Mouse (Mus musculus) B cell, adult 2 months (primary cell): Measurements from ENCODE around the gene Ciz1.

Experiments
- DNase-seq, 2 experiments: peaks; one replicate each; pipeline ENCODE4 v3.0.0; 2022

Gene Ciz1

DNA sequence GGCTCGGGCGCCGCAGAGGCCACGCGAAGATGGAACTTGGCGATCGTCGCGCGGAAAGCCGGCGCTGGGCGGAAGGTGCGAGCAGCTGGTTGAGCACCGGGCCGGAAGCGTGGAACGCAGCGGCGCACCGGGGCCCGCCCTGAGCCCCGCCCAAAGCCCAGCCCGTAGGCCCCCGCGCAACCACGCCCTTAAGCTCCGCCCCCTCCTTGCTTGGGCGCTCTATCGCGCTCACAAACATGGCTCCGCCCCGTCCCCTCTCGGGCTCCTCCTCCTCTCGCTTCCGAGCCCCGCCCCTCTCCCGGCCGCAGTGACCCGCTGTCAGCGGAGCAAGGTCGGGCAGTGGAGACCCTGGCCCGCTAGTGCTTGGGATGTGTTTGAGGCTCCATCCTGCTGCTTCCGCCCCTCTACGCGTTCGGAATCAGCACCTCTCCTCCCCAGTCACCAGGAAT is 29.7 kb downstream of the Ciz1 start, which contains the start of gene 1110008P14Rik:
Gene 1110008P14Rik, minus strand, starts transcription at position 164 of the 449 bp plus-strand sequence.
- DNase-seq: peak; percentile 97

DNA sequence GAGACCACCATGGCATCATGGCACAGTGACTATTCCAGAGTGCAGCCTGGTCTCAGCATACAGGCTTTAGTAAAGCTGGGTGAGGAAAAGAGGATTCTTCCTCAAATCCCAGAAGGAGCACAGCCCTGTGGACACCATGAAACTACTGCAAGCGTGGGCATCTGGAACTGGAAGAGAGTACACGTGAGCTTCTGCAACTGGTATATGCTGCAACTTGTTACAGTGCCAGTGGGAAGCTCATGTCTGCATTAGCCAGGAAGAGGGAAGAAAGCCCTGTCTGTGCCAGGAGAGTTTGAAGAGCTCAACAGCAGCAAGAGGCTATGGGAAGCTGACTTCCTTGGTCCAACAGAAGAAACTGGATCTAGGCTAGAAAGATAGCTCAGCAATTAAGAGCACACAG is 30.6 kb downstream of the Ciz1 start:
- no peak for DNase-seq

DNA sequence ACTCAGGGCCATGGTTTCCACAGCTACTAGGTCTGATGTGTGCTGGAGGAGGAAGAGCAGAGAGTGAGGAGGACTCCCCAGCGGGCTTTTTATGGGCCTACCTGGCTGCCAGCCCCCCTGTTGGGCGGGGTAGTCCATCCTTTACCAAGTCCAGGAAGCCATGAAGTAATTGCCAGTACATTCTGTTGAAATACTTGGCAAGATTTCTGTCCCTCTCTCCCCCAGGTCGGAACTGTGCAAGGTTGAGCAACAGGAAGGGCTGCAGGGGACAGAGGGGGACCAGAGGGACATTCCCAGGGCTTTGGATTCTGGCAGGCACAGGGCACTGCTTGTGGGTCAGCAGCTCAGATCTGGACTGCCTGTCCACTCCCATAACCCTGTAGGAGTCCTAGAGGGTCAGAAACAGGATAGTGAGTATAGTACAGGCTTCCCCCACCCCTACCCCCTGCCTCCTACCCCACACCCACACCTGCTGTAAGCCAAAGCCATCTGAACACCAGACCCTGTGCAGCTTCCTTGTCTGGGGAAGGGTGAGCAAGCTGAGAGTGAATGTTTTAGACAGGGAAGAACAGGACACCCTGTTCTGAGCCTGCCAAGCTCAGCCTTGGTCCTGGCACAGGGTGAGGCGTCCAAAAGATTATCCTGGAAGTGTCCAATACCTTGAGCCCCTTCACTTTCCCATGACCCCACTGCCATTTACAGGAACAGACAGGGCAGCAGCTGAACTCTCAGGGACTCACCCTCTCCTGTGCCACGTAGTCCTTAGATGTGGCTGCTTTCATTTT is 35.8 kb downstream of the Ciz1 start, which contains the start of gene Lcn2:
Gene Lcn2, minus strand, starts transcription at position 547 of the 785 bp plus-strand sequence.
- no peak for DNase-seq

- DNase-seq: no peak
These were observed 37.0 kb downstream of the Ciz1 start for GRCm38 (mm10) chr2:32389157-32389556.

- DNase-seq: no peak
These were observed 38.7 kb downstream of the Ciz1 start for GRCm38 (mm10) chr2:32390871-32391270.

- no peak for DNase-seq
These were observed 39.9 kb downstream of the Ciz1 start for GRCm38 (mm10) chr2:32392063-32392462.

DNA sequence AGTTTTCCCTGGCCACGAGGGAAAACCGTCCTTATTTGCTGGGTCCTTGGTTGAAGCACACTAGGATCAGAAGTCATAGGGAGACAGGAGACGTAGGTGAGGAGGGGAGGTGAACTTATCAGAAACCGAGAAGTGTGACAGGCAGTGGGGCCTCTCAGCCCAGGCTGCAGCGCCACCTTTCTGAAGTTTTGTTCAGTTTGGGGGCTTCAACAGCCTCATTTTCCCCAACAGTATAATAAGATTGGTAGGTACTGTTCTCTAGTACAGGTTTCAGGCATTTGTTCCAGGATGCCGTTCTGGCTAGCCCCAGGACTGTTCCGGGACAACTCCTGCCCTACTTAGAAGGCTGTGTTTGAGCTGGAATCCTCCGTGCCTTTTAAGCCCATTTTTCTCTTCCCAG is 42.8 kb downstream of the Ciz1 start:
- peak; percentile 35 to 53 for DNase-seq

- DNase-seq: peak; percentile 94 to 96
These were observed 43.4 kb downstream of the Ciz1 start, which contains the start of gene Ptges2 for GRCm38 (mm10) chr2:32395484-32395945. Gene Ptges2, plus strand, starts transcription at chr2:32395896.

GRCm38 (mm10) chr2:32395946-32396621 is 44.0 kb downstream of the Ciz1 start:
- peak; percentile 85 to 88 for DNase-seq

DNA sequence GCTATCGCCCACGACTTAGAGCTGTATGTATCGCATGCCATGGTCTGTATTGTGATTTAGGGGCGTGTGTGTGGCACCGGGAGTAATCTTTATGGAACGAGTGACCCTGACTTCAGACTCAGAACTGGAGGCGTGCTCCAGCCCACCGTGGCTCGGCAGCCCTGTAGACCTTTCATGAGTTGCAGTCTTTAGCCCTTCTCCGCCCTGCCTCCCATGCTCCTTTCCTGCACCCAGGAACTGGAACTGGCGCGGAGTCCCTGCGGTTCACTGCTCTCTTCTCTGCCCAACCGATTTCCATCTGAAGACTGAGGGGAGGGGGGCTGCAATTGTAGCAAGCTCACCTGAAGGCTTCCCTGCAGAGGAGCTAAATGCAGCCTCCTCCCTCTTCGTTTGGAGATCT is 44.6 kb downstream of the Ciz1 start:
- no peak for DNase-seq

DNA sequence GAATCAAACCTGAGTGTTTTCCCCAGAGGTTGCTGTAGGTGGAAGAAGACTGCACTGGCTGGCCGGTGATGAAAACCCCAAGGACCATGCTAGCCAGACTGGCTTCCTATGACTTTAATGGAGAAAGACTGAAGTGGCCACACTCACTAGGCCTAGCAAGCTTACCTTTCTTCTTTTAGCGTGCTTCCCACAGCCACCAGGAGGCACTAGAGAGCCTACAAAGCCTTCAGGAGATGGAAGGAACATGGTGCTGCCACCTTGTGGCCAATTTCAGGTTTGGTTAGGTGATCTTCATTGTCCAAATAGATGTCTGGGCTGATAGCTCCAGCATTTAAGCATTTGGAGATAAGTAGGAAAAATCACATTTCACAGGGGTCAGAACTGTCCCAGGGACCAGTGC is 52.5 kb downstream of the Ciz1 start:
- DNase-seq: peak; percentile 97

GRCm38 (mm10) chr2:32407144-32407824 is 55.2 kb downstream of the Ciz1 start:
- no peak for DNase-seq

- DNase-seq: no peak
These were observed 56.6 kb downstream of the Ciz1 start for GRCm38 (mm10) chr2:32408429-32409424.

DNA sequence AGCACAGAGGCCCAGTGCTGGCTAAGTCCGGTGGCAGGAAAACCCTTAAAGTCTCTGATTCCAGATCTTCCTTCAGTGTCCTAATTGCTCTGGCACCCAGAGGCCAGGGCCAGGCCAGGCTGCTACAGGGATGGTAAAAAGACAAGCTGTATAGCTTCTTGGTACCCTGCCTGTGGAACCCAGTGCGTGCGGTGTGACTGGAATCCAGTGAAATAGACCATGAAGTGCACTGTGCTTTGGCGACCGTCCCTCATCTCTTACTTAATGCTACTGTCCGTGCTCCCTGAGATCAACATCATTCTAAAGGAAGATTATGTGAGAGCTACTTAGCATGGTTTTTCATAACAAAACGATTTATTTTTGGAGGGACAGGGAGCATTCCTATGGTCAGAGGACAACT is 59.3 kb downstream of the Ciz1 start:
- no peak for DNase-seq

DNA sequence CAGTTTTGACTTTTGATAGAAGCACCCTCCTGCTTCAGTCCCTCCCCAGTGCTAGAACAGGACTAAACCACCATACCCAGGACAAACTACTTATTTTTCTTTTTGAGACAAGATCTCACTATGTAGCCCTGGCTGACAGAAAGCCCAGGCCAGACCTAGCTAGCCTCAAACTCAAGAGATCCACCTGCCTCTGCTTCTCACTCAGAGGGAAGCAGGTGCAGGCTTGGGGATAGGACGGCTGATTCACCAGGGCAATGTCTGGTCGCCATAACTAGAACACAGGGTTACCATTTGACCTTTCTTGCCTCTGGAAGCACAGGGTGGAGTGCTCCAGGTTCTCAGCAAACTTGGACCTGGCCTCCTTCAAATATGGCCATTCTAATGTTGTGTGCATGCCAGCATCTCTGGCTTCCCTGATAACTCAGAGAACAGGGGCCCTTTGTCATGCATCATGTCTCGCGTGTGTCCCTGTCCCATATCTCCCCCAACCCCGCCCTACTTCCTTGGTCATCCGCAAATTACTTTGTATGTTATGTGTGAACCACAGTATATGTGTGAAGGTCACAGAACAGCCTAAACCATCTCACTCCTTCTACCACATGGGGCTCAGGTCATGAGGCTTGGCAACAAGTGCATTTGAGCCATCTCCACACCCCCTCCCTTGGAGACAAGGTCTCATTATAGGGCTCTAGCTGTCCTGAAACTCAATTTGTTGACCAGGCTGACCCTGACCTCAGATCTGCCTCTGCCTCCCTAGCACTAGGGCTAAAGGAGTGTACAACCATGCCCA is 60.8 kb downstream of the Ciz1 start:
- DNase-seq: no peak

- no peak for DNase-seq
These were observed 61.8 kb downstream of the Ciz1 start for GRCm38 (mm10) chr2:32413936-32414335.

DNA sequence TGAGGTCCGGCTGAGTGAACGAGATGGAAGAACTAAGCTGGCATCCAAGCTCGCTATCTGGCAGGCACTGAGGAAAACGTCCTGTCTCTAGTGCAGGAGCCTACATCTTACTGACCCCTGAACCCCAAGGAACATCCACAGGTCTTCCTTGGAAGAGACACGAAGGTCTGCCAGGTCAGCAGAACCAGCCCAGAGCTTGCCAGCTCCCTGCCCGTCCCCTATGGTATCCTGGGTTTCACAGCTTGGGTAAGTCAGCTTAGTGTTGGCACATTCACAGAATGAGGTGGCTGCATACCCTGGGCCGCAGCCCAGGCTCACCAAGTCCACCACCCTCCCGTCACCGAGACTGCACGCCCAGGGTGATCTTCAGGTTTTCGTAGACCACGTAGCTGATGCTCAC is 63.7 kb downstream of the Ciz1 start:
- DNase-seq: no peak

DNA sequence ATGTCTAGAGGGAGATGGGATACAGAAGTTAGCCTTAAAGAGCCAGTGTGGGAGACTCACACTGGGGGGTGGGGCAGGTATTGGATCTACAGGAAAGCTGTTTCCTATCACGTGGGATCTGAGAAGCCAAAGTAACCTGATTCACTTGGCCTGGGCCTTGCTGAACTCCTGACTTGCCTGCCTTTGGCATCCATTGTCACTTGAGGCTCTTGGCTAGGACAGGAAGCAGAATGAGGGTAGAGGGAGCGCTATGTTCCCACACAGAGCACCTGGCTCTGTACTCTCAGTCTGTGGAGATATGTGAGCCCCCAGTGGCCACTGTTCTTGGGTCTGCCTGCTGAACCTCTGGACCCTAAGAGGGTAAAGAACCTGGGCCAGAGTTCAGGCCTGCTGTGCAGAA is 64.4 kb downstream of the Ciz1 start:
- DNase-seq: no peak

GRCm38 (mm10) chr2:32417486-32417885 is 65.4 kb downstream of the Ciz1 start:
- no peak for DNase-seq

DNA sequence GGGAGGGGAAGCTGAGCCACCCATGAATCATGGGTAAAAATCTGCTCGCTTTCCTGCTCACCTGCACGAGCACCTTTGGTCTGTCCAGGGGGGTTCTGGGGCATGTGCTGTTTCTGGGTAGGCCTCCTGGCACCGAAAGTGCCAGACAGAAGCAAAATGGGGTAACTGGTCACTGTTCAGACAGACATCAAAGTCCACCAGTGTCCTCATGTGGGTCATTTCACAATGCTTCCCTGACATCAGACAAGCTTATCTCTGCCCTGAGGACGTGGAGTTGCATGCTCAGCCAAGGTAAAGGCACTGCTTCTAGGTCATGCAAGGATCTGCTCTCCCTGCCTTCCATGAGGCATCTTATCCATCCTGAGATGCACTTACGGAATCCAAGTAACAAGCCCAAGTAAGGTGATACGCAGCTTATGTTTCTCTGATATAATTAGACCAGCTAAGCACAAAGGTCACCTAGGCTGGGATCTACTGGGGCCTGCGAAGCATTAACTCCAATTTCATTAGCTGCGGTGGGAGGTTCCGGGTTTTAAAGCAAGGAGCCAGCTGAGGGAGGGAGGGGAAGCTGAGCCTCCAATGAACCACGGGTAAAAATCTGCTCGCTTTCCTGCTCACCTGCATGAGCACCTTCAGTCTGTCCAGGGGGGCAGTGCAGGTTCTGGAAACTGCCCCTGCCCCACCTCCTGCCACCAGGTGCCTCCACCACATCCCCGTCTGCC is 66.5 kb downstream of the Ciz1 start:
- DNase-seq: no peak

- no peak for DNase-seq
These were observed 67.2 kb downstream of the Ciz1 start for GRCm38 (mm10) chr2:32419359-32419758.
